Mouse (Mus musculus): ENCODE measurements around the gene Dyx1c1.

The Dyx1c1 gene

DNA sequence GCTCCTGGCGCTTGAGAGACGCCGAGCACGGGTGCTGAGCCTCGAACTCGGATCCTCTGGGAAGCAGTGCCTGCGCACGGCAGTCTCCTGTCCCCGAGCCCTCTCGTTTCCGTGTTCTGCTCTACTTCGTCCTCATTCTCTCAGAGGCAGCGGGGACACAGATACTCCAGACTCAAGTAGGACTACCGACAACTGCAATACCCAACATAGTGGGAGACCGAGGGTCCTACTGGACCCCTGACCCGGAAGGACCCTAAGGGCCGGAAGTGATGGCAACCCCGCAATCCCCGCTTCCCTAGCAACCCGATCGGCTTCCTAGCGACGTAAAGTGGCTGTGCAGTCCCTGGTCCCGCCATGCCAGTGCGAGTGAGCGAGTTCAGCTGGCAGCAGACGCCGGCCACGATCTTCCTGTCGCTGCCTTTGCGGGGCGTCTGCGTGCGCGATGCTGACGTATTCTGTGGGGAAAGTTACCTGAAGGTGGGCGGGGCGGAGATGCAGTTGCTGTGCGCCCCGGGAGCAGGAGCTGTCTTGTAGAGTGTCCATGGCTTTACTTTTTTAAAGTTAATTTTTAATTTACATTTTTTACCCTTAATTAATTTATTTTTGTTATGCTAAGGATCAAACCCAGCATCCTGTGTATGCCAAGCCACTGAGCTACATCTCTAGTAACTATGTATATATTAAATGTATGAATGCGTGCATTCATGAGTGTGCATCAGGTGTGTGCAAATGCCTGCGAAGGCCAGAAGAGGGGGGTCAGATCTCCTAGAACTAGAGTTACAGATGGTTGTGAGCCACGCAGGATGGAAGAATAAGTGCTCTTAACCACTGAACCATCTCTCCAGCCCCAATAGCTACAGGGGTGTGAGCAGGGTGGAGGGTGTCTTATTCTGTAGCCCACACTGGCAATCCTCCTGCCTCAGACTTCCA lies at the start of gene Dyx1c1, which contains the start of gene Gm44503:
Dyx1c1 (plus strand) TSS at position 265 of the 930 bp plus-strand sequence.
Gm44503 (plus strand) TSS at position 332 of the 930 bp plus-strand sequence.
- peak; percentile 61 for DNase-seq (ENCODE audit: low read depth, low spot score)

DNA sequence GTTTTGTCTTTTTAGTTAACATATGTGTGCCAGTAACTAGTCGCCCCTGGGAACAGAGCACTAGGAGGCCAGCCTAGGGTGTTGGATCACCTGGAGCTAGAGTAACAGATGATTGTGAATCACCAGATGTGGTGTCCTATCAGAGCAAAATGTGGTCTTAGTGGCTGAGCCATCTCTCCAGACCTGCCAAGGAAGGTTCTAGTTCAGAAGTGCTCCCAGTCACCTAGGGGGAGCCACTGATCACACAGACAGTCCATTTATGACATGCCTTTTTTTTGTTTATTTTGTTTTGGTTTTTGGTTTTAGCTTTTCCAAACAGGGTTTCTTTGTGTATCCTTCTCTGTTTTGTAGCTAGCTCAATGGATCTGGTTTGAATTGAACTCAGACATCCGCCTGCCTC lies 47.2 kb upstream of the Dyx1c1 start:
- DNase-seq (ENCODE audit: low read depth, low spot score) = no peak

DNA sequence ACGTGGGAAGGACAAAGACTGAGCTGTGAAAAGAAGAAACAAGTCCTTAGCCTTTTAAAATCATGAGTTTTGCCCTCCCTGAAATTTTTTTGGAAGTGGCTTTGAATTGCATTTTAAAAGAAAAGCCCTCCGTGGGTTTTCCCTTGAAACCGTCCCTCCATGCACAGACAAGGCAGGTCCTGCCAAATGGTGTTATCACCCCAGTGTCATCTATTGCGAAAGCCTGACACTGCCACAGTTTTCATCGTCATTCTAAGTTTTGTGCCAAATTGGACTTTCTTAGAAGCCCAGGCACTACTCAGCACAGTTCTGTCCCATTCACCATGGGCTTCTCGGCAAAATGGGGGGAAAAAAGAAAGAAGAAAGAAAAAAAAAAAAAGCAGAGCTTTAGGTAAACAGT lies 45.0 kb upstream of the Dyx1c1 start:
- no peak for DNase-seq (ENCODE audit: low read depth, low spot score)

DNA sequence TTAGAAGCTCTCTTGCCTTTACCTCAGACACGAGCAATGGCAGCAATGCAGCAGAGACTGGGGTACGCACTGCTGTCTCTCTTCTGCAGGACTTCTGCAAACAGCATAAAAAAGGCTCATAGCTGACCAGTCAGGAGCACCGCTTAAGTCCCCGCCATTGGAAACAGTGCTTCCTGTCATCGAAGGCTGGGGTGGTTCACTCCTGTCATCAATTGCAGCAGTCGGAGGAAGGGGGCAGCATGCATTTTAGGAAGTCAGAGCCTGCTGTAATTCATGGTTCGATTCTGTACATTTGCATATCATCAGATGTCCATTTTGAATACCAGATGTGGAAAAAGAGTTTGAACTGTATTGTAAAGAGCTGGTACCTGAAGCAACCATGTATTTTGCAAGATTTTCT lies 42.9 kb upstream of the Dyx1c1 start:
- no peak for DNase-seq (ENCODE audit: low read depth, low spot score)

DNA sequence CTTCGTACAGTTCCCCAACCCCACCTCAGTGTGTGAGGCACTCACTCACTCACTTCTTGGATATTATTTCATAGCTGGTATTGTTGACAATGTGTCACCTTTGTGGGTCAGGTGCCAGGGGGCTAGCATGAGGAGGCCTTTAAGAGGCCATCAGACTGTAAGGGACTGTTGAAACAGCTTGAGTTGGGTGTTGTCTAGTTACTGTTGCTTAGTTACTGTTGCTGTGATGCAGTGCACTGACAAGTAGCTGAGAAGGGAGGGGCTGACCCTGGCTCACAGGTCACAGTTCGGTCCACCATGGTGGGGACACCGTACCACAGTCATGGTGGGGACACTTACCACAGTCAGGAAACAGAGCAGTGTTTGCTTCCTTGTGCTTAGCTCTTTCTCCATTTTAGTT lies 35.5 kb upstream of the Dyx1c1 start:
- DNase-seq (ENCODE audit: low read depth, low spot score) = no peak

DNA sequence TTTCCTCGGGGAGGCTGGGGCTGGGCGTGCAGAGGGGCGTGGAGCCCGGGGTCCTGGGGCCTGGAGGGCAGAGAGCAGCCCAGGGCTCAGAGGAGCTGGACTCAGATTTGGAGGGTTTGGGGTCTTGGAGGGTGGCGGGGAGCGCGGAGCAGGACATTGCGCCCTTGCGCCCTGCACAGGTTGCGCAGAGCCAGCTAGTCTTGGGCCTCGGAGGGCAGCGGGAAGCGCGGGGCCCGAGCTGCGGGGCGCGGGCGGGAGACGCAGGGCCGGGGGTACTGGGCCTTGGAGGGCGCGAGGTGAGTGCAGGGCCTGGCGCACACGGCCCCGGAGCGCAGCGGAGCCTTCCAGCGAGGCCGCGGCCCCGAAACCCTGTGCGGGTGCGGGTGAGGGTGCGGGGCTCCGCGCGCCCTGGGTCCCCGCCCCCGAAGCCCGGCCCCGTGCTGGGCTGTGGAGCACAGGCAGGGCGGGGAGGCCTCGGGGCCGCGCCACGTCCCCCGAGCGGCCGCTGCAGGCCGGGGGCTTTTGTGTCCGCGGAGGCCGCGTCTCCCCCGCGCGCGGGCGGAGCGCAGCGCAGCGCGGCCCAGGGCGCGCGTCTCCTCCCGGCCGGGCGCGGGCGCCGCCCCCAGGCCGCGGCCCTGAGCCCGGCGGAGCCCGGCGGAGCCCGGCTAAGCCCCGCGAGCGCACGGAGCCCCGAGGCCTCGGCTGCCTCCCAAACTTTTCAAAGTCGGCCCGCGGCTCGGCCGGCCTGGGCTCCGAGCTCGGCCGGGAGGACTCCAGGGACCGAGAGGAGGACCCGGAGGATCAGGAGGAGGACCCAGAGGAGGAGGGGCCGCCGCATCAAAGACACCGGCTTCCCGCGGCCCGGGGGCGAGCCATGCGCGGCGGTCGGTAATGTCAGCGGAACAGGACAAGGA lies 33.3 kb upstream of the Dyx1c1 start, which contains the start of gene Pygo1:
Pygo1 (plus strand) TSS at position 625 of the 914 bp plus-strand sequence.
- DNase-seq (ENCODE audit: low read depth, low spot score) = no peak

DNA sequence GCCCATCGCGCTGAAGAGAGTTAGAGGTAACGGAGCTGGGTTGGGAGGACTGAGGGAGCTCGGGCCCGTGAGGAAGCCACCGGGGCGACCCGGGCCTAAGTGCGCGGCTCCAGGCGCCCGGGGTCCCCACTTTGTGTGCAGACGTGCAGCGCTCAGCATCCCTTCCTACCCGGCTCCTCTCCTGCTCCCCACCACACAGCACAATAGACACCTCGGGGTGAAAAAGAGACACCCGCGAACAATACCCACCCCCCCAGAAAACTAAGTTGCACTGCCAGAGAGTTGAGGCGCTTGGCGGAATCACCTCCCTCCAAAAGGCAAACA lies 32.7 kb upstream of the Dyx1c1 start:
- no peak for DNase-seq (ENCODE audit: low read depth, low spot score)

DNA sequence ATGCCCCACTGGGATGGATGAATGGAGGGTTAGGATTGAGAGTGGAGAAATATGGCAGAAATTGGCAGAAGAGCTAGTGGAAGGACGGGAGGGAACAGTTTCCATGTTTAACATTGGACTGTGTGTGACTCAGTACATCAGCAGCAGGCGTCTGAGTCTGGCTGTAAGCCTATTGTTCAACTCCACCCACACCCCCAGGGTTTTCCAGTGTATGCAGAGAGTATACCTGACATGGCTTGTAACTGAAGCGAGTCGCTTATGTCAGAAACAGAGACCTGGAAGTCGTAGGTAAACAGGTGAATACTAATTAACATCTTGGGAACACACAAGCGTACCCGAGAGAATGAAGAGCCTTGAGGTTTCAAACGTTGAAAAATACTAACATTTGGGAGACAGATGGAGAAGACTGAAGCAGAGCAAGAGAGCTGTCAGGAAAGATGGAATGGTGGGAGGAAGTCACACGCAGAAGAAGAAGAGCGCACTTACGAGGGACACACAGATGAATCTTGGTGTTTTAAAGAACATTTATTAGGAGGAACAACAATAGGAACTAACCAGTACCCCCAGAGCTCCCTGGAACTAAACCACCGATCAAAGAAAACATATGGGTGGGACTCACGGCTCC lies 27.3 kb upstream of the Dyx1c1 start:
- DNase-seq (ENCODE audit: low read depth, low spot score) = no peak

DNA sequence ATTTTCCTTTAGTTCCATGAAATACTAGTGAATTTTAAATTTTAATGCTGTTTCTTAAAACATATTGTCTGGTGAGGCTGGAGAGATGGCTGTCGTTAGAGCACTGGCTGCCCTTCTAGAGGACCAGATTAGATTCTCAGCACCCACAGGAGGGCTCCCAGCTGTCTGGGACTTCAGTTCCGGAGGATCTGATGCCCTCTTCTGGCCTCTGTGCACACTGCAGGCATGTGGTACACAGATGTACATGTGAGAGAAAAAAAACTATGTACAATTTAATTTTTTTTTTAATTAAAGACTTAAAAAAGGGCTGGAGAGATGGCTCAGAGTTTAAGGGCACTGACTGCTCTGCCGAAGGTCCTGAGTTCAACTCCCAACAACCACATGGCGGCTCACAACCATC lies 23.3 kb upstream of the Dyx1c1 start:
- no peak for DNase-seq (ENCODE audit: low read depth, low spot score)

DNA sequence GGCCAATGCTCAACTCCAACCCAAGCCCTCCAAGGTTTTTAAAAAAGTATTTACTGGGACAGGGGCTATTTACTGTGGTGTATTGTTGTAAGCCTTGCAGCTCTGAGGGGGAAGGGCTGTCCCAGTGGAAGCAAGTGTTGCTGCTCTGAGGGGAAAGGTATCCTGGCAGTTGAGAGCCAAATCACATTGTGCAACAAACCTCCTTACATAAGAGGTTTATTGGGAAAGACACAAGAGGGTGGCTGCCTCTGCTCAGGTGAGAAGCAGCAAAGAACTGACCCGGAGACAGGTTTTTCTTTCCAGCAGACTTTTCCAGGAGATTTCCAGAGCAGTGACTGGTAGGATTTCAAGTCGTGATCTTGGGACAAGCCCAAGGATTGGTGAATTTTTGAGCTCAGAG lies 22.3 kb upstream of the Dyx1c1 start:
- DNase-seq (ENCODE audit: low read depth, low spot score) = no peak

DNA sequence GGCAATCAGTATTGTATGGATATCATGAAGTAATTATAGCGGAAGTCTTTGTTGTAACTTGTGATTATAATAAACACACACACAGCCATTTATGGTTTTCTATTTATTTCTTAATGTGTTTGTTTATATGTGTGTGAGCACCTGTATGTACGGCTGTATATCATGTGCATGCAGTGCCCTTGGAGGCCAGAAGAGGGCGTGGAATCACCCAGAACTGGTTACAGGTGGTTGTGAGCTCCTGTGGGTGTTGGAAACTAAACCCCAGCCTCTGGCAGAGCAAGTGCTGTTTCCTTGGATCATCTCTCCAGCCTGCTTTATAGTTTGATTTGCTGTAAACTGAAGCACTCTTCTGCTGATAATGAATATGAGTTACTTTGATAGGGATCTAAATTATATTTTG lies 15.2 kb upstream of the Dyx1c1 start:
- DNase-seq (ENCODE audit: low read depth, low spot score) = no peak

DNA sequence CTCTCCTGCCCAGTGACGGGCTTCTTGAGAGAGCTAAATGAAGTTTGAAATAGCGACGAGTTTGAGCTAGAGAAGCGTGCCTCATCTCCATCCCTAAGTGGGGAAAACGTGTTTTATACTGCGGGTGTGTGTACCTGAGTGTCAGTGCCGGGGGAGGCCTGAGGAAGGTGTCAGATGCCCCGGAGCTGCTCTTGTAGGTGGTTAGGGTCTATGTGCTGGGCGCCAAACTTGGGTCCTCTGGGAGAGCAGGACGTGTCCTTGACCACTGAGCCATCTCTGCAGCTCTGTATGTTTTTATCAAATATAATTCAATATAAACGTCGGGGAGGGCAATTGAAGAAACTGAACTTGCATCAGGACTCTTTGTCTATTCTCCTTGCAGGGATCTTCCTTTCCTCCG lies 14.3 kb upstream of the Dyx1c1 start:
- DNase-seq (ENCODE audit: low read depth, low spot score) = no peak

DNA sequence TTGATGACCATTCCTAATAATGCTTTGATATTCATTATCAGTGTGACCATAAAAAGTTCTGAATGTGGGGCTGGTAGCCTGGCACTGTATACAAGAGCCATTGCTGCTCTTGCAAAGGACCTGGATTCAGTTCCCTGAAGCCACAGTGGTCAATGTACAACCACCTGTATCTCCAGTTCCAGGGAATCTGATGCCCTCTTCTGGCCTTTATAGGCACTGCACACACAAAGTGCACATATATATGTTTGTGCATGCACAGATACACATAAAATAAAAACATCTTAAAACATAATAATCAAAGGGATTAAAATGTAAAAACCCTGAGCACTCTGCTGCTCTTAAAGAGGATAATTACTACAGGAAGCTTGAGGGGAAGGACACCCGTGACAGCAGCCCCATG lies 11.6 kb upstream of the Dyx1c1 start:
- no peak for DNase-seq (ENCODE audit: low read depth, low spot score)

DNA sequence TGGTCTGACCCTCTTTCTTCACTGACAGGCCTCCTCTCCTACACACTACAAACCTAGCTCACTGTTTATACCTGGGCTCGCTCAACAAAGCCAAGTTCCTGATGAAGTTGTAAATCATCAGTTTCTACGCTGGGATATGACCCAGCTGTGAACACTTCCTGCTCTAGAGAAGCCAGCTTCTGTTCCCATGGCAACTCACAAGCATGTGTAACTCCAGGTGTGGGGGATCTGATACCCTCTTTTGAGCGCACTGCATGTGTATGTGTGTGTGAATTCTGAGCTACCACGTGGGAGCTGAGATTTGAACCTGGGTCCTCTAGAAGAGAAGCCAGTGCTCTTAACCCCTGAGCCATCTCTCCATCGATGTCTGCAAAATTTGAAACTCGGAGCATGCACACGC lies 9.0 kb upstream of the Dyx1c1 start:
- no peak for DNase-seq (ENCODE audit: low read depth, low spot score)

DNA sequence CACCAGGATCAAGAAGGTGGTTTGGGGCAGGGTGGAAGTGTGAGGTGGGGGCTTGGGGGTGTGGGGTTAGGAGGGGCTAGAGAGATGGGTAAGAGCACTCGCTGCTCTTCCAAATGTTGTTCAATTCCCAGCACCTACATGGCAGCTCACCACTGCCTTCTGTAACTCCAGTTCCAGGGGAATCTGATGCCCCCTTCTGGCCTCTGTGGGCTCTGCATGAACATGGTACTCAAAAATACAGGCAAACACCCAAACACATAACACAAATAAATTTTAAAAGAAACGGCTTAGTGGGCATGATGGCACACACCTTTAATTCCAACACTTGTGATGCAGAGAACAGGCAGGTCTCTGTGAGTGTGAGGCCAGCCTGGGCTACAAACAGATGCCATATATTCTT lies 3.8 kb upstream of the Dyx1c1 start:
- DNase-seq (ENCODE audit: low read depth, low spot score) = no peak

DNA sequence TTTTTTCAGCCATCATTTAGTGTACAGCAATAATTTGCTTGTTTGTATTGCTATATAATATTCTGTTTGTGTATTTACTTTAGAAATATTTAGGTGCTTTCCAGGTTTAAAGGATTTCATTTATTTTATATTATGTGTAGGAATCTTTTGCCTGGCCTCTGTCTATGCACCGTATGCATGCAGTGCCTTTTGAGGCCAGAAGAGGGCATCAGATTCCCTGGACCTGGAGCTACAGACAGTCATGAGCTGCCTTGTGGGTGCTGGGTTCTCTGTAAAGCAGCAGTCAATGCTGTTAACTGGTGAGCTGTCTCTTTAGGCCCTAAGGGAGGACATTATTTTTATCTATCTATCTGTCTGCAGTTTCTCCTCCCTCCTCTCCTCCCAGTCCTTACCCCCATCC lies 3.0 kb upstream of the Dyx1c1 start:
- no peak for DNase-seq (ENCODE audit: low read depth, low spot score)

DNA sequence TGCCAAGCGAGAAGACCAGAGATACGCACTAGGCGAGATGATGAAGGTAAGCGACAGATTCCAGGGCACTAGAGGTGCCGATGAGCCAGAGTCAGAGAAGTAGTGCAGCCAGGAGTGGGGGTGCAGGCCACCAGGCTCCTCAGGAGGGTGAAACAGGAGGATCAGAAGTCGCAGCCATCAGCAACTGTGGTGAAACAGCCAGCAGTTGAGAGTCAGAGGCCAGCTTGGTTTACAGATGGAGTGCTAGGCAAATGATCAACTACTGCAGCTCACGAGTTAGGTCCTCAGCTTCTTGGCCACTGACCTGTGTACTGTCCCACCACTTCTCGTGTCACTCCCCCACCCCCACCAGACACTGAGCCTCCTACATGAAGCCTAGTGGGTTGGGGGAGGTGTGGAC lies 2.8 kb downstream of the Dyx1c1 start:
- DNase-seq (ENCODE audit: low read depth, low spot score) = no peak

DNA sequence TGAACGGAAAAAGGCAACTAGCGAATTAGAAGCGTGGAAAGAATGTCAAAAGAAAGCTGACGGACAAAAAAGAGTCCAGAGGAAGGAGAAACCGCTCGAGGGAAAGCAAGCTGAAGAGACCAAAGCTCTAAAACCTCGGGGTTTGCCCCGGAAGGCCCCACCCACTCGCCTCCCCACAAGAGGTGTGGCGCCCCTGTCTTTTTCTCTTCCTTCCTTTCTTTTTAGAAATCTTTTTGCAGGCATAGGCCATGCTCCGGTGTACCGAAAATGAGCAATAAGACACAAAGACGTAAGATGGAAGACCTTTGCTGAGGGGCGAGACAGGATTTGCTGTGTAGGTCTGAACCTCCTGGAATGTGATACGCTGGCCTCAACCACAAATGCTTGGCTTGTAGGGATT lies 3.4 kb downstream of the Dyx1c1 start:
- DNase-seq (ENCODE audit: low read depth, low spot score) = no peak

DNA sequence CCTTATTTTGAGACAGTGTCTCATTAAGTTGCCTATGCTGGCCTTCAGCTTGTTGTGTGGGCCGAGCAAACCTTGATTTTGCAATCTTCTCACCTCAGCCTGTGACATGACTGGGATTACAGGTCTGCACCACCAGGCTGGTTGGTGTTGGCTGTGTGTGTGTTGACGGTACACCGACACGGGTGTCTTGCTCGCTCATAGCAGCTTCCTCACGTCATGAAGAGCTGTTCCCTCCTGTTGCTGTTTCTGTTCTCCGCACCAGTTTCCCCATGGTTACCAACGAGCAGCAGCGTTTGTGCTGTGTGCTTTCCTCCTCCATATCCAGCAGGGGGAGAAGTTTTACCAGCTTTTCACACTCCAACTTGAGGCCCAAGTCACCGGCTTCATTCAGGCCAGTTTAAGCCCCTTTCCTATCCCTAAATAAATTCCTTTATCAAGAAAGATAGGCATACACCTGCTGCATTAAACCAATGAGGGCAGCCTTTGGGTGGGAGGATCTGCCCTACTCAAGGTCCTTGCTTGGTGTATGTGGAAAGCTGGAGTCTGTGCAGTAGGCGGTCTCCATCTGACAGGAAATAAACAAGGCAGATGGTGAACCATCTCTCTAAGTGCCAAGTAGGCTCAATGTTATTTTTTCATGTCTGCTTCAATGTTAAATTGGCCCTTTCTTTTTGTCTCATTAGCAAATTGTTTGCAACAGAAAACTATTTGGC lies 9.9 kb downstream of the Dyx1c1 start:
- DNase-seq (ENCODE audit: low read depth, low spot score) = no peak

DNA sequence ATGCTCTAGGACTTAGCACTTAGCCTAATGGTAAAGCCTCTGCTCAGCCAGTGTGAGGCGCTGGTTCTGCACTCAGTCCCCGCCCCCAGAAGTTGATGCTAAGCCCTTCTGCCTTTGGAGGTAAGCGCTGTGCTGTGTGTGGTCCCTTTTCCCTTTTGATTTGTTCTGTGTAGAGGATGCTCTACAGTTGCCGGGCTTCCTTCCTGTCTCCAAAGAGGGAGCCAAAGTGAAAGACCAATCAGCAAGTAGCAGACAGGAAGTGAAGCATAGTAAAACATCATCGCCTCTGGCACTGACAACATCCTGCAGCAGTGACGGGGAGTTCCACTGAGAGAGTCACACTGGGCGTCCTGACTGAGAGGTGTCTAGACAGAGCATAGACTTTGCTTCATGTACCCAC lies 11.3 kb downstream of the Dyx1c1 start:
- peak; percentile 61 for DNase-seq (ENCODE audit: low read depth, low spot score)

DNA sequence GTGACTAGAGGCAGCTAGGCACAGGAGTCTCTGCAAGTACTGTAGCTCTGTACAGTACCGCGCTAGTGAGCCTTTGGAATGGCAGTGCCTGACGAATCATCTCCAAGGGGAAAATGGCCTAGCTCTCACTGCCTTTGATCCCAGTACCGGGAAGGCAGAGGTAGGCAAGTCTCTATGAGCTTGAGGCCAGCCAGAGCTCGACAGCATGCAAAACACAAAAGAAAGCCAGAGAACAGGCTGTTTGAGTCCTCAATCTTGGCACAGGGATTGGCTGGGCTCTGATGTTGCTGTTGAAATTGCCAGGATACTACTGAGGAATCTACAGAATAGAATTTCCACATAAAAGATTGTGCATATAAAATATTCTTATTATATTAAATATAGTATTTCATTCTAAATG lies 13.8 kb downstream of the Dyx1c1 start:
- DNase-seq (ENCODE audit: low read depth, low spot score) = no peak

DNA sequence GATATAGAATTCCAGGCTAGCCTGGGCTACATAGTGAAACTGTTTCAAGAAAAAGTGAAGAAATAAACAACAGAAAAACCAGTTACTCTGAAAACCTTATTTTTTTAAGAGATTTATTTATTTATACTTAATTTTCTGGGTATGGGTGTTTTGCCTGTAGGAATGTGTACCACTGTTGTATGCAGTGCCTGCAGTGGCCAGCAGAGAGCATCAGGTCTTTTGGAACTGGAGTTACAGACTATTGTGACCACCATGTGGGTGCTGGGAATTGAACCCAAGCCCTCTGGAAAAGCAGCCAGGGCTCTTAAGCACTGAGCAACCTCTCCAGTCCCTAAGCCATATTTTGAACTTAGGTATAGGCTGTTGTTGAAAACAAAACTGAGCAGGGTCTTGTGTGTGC lies 14.4 kb downstream of the Dyx1c1 start:
- no peak for DNase-seq (ENCODE audit: low read depth, low spot score)

Measured in WW6 (cell line).